Mouse (Mus musculus) gastrocnemius, adult 2 months (tissue): ENCODE data around the gene Atp6v1e1. TPM values are rescaled to one million over a fixed set of nuclear protein-coding genes. Genes with fewer than 3 reads are reported as not detected.
A peak's percentile ranks its signal among the peaks of the same experiment; 100 is the strongest.
"Not testable (repeated sequence)": the region's sequence is repeated elsewhere in the genome, so short reads cannot be mapped to it uniquely, and the experiment has no call there.

Experiments used
- DNase-seq: peaks from one replicate; pipeline ENCODE4 v3.0.0; 2022
- H3K27ac ChIP-seq: fragments of 200-600 bp; 2 replicates; pipeline ENCODE4 v1.8.1; 2022; ENCODE audit warnings: mild to moderate bottlenecking
- H3K4me3 ChIP-seq: fragments of 200-600 bp; 2 replicates; pipeline ENCODE4 v1.8.1; 2022; ENCODE audit warnings: mild to moderate bottlenecking, moderate library complexity
- CTCF ChIP-seq: fragments of 200-600 bp; IDR thresholded peaks from 2 replicates; pipeline ENCODE4 v1.8.1; 2022; ENCODE audit warnings: antibody characterized with exemption, mild to moderate bottlenecking, moderate library complexity
- intact Hi-C: fragments of 180-260 bp; cut with DNase I; formaldehyde crosslinking; loops from one replicate; pipeline ENCODE4 v1.15.1; 2025
- total RNA-seq, 2 experiments: library from RNA; stranded (reverse); gene quantifications; 2 replicates each; pipeline ENCODE4 v1.2.3; 2021

Gene Atp6v1e1
- total RNA-seq, 2 experiments from 2014 or later, result 127 to 137 TPM

DNA sequence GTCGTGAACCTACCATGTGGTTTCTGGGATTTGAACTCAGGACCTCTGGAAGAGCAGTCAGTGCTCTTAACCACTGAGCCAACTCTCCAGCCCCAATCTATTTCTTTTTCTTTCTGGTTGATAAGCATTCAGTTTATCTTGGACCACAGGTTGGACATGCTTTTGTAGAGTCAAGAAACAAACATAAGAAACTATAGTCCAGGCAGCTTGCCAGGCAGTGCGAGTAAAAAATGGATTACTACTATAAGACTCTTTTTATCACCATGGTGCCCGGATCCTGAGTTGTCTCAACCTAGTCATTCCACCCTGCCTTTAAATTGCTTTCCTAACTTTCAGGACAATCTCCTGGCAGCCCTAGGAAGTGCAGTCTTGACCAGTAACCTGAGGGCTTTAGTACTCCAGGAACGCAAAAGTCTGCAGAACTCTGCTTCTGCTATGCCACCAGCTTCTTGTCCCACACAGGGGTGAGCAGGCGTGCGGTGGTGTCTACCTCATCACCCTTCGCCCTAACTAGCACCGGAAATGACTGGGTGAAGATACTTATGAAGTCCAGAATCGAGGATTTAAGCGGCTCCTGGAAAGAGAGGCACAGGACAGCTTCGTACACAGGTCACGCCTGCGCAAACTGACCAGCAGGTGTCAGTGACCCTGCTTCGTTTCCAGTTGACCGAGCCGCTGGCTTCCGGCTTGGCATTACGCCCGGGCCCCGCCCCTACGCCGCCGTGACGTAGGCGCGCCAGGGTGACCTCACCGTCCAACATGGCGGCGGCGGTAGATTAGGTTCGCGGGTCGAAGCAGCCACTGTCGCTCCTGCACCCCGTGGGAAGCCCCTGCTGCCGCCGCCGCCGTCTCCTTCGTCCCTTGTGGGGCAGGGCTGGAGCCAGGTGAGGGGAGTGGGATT, 13.1 kb upstream of the Atp6v1e1 start, which contains the start of gene Bcl2l13:
TSS of gene Bcl2l13 (plus strand) at position 739 of the 901 bp plus-strand sequence.
- H3K27ac ChIP-seq, result peak within 1 kb of the TSS; percentile 95
- peak; percentile 98 for DNase-seq
- intact Hi-C loops, result no loop called here
- H3K4me3 ChIP-seq, result peak within 1 kb of the TSS; percentile 94
- TF ChIP-seq CTCF, result peak; percentile 64

DNA sequence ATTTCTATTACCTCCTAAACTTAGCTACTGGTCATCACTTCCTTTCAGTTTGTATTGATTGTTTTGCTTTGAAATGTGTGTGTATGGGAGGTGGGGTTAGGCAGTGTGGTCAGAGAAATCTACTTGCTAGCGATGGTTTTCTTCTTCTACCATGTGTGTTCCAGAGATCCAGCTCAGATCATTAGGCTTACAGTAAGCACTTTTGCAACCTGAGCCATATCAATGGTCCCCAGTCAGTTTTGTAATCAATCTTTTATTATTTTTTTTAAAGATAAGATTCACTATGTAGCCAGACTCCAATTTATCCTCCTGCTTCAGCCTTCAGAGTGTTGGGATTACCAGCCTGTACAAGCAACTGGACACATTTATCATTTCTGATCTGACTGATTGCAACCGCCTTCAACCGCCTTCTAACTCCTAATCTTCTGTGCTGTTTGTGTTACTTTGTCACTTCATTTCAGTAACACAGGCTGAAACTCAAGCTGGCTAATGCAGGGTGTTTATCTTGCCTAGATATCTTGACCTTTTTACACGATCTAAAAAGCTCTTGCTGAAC, 12.3 kb upstream of the Atp6v1e1 start:
- H3K27ac ChIP-seq, result peak overlapping the region; percentile 95; the same call in 1 of the 2 replicates
- no peak for TF ChIP-seq CTCF
- intact Hi-C loops, result no loop called here
- no peak for DNase-seq
- no peak overlapping the region for H3K4me3 ChIP-seq

DNA sequence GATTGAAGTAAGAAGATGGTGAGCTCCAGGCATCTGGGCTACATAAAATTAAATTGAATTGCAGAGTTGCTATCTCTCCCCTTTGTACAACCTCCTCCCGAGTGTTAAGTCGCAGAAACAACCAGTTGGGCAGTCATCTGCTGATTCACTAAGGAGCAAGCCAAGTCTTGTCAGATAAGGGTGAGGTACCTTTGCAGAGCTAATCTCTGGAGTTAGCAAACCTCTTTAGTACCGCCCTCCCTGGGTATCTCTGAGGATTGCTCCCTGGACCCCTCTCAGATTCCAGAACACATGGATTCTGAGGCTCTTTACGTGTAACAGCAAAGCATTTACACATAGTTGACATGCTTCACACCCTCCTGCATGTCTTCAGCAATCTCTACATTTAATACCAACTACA, 9.5 kb upstream of the Atp6v1e1 start:
- intact Hi-C loops, result no loop called here
- no peak for DNase-seq
- Histone ChIP-seq H3K4me3 (no peak overlapping the region), H3K27ac (no peak overlapping the region; the same call in 1 of the 2 replicates)
- no peak for TF ChIP-seq CTCF

DNA sequence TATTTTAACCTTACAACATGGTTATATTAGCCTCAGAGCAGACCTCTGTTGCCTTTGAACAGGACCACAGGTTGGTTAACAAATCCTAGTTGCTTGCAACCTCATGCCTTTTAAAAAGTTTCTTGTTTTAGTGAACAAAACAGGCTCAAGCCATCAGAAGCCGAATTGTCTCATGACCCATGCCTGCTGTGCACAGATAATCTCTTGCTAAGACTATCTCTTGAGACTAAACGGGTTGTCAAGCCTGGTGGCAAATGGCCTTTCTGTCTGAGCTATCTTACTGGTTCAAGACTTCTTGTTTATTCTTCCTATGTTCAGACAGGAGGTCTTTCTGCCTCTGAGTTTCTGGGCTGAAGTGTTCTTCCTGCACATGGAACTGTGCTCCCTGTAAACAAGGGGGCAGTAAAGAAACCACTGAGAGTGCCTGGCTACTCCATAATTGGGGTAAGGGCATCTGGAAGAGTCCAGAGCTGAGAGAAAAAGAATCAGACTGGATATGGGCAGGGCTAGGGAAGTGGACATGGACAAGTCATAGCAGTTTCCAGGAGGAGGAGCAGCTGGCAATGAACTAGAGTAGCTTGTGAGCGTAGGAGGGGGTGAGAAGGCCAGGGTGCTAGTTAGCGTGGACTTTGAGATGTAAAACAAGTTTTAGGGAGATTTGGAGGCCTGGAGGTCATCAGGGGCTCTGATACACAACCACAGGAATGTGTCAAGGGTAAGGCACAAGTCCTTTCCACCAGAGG, 8.4 kb upstream of the Atp6v1e1 start:
- Histone ChIP-seq H3K27ac (no peak overlapping the region), H3K4me3 (no peak overlapping the region)
- intact Hi-C loops, result no loop called here
- DNase-seq, result no peak
- no peak for TF ChIP-seq CTCF

DNA sequence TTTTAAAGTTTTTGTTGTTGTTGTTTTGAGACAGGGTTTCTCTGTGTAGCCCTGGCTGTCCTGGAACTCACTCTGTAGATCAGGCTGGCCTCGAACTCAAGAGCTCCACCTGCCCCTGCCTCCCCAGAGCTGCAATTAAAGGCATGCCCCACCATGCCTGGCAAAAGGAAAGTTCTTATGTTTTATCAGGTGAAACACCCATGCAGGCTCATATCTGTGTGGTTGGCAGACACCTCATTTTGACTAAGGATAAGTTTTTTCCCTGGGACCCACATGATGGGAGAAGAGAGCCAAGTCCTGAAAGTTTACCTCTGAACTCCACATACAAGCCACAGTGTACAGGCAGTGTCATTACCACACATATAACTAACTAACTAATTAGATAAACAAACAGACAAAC, 7.5 kb upstream of the Atp6v1e1 start:
- Histone ChIP-seq H3K4me3 (no peak overlapping the region), H3K27ac (no peak overlapping the region)
- intact Hi-C loops, result no loop called here
- no peak for TF ChIP-seq CTCF
- DNase-seq, result no peak

DNA sequence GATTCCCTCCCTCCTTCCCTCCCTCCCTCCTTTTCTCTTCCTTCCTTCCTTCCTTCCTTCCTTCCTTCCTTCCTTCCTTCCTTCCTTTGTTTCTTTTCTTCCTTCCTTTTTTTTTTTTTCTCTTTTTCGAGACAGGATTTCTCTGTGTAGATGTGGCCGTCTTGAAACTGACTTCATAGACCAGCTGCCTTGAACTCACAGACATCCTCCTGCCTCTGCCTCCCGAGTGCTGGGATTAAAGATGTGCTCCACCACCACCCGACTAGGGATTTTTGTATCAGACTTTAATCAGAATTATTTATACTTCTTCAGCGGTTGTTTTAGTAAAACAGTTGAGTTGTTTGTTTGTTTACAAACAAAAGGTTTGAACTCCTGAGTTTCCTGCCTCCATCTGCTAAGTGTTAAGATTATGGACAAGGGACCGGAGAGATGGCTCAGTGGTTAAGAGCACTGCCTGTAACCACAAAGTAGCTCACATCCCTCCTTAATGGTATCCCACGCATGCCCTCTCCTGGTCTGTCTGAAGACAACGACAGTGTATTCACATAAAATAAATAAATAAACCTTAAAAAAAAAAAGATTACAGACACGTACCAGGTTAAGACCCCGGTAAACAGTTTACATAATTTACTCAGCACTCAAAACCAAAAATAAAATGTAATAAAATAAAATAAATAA, 483 bp upstream of the Atp6v1e1 start:
- peak; percentile 44 for DNase-seq
- peak; percentile 48 for TF ChIP-seq CTCF
- peak overlapping the region; percentile 80 for H3K4me3 ChIP-seq

DNA sequence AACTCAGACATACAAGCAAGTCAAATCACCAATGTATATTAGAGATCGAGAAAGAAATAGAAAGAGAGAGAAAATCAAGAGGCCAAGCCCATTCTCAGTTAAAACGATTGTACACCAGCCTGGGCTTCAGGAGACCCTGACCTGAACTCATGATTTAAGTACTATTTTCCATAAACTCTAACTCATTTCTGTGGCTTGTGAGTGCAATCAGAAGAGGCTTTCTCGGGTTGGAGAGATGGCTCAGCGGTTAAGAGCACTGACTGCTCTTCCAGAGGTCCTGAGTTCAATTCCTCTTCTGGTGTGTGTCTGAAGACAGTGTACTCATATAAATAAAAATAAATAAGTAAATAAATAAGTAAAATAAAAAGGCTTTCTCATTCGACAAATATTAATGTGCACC, 878 bp downstream of the Atp6v1e1 start:
- peak overlapping the region; percentile 95 for H3K27ac ChIP-seq
- TF ChIP-seq CTCF, result no peak
- intact Hi-C loops, result loop anchor here (5.0 to 10.0 kb wide), 2 partner anchors 227 to 284 kb away; no protein-coding TSS in a partner anchor

More for the DNA sequence above, 483 bp upstream of the Atp6v1e1 start:
- intact Hi-C loops, result loop anchor here (5.0 to 10.0 kb wide), 2 partner anchors 228 to 286 kb away; no protein-coding TSS in a partner anchor
- peak overlapping the region; percentile 95 for H3K27ac ChIP-seq

DNA sequence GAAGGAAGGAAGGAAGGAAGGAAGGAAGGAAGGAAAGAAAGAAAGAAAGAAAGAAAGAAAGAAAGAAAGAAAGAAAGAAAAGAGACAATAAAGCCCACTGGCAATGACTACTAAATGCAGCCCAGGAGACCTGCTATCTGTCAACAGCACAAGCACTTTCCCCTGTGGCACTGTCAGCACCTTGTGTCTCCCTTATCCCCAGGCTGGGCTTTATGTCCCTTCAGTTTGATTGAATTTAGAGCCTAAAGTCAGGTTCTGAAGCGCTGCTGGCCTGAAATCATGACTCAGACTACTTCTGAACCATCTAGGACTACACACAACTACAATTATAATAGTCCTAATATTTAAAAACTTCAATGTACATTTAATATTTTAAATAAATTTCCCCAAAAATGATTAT, 1.7 kb downstream of the Atp6v1e1 start:
- no peak overlapping the region for H3K27ac ChIP-seq
- no peak for TF ChIP-seq CTCF
- intact Hi-C loops, result loop anchor here (5.0 to 10.0 kb wide), 2 partner anchors 226 to 284 kb away; no protein-coding TSS in a partner anchor
- peak overlapping the region; percentile 80 for H3K4me3 ChIP-seq
- no peak for DNase-seq

More for the DNA sequence above, 878 bp downstream of the Atp6v1e1 start:
- no peak for DNase-seq
- H3K4me3 ChIP-seq, result peak overlapping the region; percentile 80

DNA sequence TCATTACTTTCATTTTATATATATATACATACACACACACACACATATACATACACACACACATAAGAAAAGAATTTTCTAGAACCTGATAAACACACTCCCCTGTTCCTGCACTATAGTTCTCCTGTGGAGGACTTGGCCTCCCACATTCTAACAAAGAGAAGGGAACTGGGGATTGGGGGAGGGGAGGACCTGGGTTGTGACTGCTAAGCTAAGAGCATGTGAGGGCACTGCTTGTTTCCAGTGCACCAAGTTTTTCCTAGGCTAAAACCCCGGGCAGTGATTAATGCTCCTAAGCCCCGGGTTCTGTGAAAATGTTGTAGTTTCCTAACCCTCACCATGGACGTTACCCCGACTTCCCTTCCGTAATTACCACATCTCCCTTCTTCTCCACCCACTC, 2.4 kb downstream of the Atp6v1e1 start:
- H3K4me3 ChIP-seq, result peak overlapping the region; percentile 30
- H3K27ac ChIP-seq, result no peak overlapping the region
- intact Hi-C loops, result loop anchor here (5.0 to 10.0 kb wide), 2 partner anchors 225 to 283 kb away; no protein-coding TSS in a partner anchor
- TF ChIP-seq CTCF, result no peak
- no peak for DNase-seq

DNA sequence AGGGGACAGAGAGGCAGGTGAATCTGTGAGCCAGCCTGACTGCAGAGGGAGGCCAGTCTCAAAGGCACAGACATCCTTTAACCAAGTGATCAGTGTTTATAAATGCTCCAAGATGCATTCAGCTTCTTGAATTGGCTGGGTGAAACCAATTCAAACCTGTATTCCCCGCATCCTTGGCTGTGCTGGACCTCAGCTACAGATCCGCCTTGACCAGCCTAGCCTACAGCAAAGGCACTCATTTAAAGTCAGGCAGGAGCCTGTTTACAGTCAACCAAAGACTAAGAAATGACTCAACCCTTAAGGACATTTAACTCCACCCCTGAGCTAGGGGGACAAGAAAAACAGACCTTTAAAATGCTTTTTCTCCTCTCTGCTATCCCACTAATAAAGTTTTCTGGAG, 3.3 kb downstream of the Atp6v1e1 start:
- H3K27ac ChIP-seq, result no peak overlapping the region; the same call in 1 of the 2 replicates
- TF ChIP-seq CTCF, result no peak
- no peak for DNase-seq
- H3K4me3 ChIP-seq, result no peak overlapping the region
- intact Hi-C loops, result no loop called here

DNA sequence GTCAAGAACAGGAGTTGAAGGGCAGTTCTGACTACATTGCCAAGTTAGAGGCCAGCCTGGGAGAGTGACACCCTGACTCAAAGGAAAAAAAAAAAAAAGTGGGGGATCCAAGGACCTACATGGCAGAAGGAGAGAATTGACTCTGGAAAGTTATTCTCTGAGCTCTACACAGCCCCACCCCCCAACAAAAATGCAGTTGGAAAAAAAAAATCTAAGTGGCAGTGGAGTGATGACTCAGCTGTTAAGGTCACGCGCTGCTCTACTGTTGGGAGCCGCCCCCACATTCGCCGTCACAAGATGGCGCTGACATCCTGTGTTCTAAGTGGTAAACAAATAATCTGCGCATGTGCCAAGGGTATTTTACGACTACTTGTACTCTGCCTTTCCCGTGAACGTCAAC, 10.6 kb downstream of the Atp6v1e1 start:
- H3K4me3 ChIP-seq, H3K27ac ChIP-seq, DNase-seq, intact Hi-C loops: not testable (repeated sequence)

DNA sequence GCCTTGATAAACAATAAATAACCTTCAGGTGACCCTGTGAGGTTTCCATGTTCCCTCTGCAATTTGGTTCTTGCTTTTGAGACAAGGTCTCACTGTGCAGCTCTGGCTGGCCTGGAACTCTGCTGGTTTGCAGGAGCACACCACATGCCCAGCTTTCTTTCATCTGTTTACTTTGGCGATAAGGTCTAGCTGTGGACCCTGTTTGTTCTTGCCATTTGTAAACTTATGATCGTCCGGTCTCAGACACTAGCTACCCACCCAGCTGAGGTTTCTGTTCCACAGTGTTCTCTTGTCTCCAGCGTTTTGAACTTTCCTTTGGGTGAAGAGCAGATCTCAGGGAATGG, 14.9 kb downstream of the Atp6v1e1 start:
- TF ChIP-seq CTCF, result no peak
- H3K4me3 ChIP-seq, result no peak overlapping the region
- no peak for DNase-seq
- H3K27ac ChIP-seq, result no peak overlapping the region
- intact Hi-C loops, result no loop called here
